Mouse (Mus musculus): ENCODE data around the gene Mapk13. TPM values are rescaled to one million over a fixed set of nuclear protein-coding genes. Genes with fewer than 3 reads are reported as not detected.

Gene Mapk13
- polyA plus RNA-seq, 1 experiment from 2014 or later, result 2.6 TPM

DNA sequence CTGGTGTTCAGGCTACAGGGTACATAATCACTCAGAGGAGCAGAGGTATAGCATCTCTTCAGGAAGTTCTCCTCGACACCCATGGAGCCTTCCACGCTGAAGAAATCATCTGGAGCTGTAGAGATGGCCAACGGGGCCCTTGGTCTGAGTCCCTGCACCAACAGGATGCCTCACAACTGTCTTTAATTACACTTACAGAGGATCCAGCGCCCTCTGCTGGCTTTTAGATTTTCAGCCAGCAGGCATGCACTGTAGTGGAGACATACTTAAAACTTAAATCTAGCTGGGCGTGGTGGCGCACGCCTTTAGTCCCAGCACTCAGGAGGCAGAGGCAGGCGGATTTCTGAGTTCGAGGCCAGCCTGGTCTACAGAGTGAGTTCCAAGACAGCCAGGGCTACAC is 25.2 kb upstream of the Mapk13 start:
- H3K4me2 ChIP-seq, result no peak overlapping the region
- 90% methylated on average over 9 of the region's 9 CpGs for WGBS (ENCODE audit: insufficient replicate concordance)
- H3K27ac ChIP-seq (ENCODE audit: low read depth, low read length), result no peak overlapping the region
- H3K27me3 ChIP-seq (ENCODE audit: control insufficient read depth, insufficient read depth, low read length), result no peaks in the 10 kb centered on the region
- H3K9ac ChIP-seq (ENCODE audit: low read depth, low read length), result no peak overlapping the region
- no peak for ATAC-seq (replicated peaks; ENCODE audit: insufficient number of reproducible peaks, low FRiP score, low TSS enrichment)
- H3K9me3 ChIP-seq (replicated peaks; ENCODE audit: control insufficient read depth, low read length), result no peaks in the 10 kb centered on the region
- H3K4me1 ChIP-seq (ENCODE audit: control insufficient read depth, insufficient read depth, low read length), result no peaks in the 10 kb centered on the region
- H3K36me3 ChIP-seq (ENCODE audit: control insufficient read depth, insufficient read depth, low read length), result peaks cover 46% of the 10 kb centered on the region
- no peak overlapping the region for H3K4me3 ChIP-seq (ENCODE audit: low read depth, low read length)

DNA sequence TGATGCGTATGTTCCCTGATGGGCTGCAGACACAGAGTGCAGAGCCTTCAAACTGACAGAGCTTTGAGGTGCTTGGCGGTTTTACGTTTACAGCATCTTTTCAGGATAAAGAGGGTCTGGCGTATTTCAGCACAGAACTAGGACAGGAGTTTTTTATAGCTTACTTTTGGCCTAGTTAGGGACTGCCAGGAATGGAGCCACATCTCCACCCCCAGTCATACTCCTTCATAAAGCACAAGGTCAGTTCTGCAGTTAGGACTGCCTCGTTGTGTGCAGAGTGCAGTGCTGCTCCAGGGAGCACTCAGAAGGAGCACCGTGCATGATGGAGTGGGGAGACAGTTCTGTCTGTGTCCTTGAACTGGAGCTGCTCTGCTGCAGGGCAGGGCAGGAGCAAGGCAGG is 23.3 kb upstream of the Mapk13 start:
- peaks cover 40% of the 10 kb centered on the region for H3K36me3 ChIP-seq (ENCODE audit: control insufficient read depth, insufficient read depth, low read length)

DNA sequence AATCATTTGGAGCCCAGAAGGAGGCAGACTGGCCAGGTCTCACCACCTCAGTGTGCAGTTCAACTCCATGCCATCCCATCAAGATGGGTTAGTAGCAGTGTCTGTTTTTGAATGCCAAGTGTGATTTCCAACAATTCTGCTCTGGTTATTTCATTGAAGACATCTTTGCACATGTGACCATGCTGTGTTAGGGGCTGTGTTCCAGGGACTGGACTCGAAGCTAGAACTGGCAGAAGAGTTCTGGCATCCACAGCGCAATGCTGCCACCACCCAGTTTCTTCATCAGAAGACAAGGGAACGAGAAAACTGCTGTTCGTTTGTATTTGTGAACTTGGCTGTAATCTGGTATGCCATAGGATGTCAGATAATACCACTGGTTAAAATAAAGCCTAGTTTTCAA is 21.1 kb upstream of the Mapk13 start:
- Histone ChIP-seq H3K36me3 (ENCODE audit: control insufficient read depth, insufficient read depth, low read length) (peaks cover 29% of the 10 kb centered on the region), H3K4me3 (ENCODE audit: low read depth, low read length) (no peak overlapping the region), H3K27me3 (ENCODE audit: control insufficient read depth, insufficient read depth, low read length) (no peaks in the 10 kb centered on the region), H3K9ac (ENCODE audit: low read depth, low read length) (no peak overlapping the region), H3K4me1 (ENCODE audit: control insufficient read depth, insufficient read depth, low read length) (no peaks in the 10 kb centered on the region), H3K4me2 (no peak overlapping the region), H3K9me3 (replicated peaks; ENCODE audit: control insufficient read depth, low read length) (no peaks in the 10 kb centered on the region), H3K27ac (ENCODE audit: low read depth, low read length) (no peak overlapping the region)
- WGBS (ENCODE audit: insufficient replicate concordance), result 91% methylated on average over 4 of the region's 4 CpGs
- ATAC-seq (replicated peaks; ENCODE audit: insufficient number of reproducible peaks, low FRiP score, low TSS enrichment), result no peak

More for the DNA sequence above, 23.3 kb upstream of the Mapk13 start:
- no peak overlapping the region for H3K9ac ChIP-seq (ENCODE audit: low read depth, low read length)
- H3K4me3 ChIP-seq (ENCODE audit: low read depth, low read length), result no peak overlapping the region
- 76% methylated on average over 6 of the region's 6 CpGs for WGBS (ENCODE audit: insufficient replicate concordance)
- no peak overlapping the region for H3K27ac ChIP-seq (ENCODE audit: low read depth, low read length)
- no peaks in the 10 kb centered on the region for H3K4me1 ChIP-seq (ENCODE audit: control insufficient read depth, insufficient read depth, low read length)
- no peaks in the 10 kb centered on the region for H3K9me3 ChIP-seq (replicated peaks; ENCODE audit: control insufficient read depth, low read length)
- no peak overlapping the region for H3K4me2 ChIP-seq
- no peaks in the 10 kb centered on the region for H3K27me3 ChIP-seq (ENCODE audit: control insufficient read depth, insufficient read depth, low read length)
- no peak for ATAC-seq (replicated peaks; ENCODE audit: insufficient number of reproducible peaks, low FRiP score, low TSS enrichment)

DNA sequence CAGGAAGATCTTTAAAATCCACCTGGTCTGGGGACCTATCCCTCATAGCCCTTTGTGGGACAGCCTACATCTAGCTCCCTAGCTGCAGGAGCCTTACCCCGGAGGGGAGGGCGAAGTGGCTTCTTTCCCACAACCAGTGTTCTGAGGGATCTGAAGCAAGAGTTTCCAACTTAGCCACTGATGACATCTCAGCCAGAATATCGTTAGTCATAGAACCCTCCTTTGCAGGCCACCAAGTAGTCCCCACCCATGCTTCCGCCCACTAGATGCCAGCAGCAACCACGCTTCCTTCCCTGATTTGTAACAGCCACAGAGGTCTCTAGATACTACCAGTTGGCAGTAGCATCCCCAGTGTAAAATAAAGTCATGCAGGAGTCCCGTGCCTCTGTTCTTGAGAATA is 18.5 kb upstream of the Mapk13 start:
- no peak overlapping the region for H3K4me2 ChIP-seq
- ATAC-seq (replicated peaks; ENCODE audit: insufficient number of reproducible peaks, low FRiP score, low TSS enrichment), result no peak
- peaks cover 11% of the 10 kb centered on the region for H3K36me3 ChIP-seq (ENCODE audit: control insufficient read depth, insufficient read depth, low read length)
- H3K4me1 ChIP-seq (ENCODE audit: control insufficient read depth, insufficient read depth, low read length), result no peaks in the 10 kb centered on the region
- 74% methylated on average over 6 of the region's 6 CpGs for WGBS (ENCODE audit: insufficient replicate concordance)
- H3K9me3 ChIP-seq (replicated peaks; ENCODE audit: control insufficient read depth, low read length), result no peaks in the 10 kb centered on the region
- H3K27me3 ChIP-seq (ENCODE audit: control insufficient read depth, insufficient read depth, low read length), result no peaks in the 10 kb centered on the region
- no peak overlapping the region for H3K4me3 ChIP-seq (ENCODE audit: low read depth, low read length)
- no peak overlapping the region for H3K9ac ChIP-seq (ENCODE audit: low read depth, low read length)
- no peak overlapping the region for H3K27ac ChIP-seq (ENCODE audit: low read depth, low read length)

DNA sequence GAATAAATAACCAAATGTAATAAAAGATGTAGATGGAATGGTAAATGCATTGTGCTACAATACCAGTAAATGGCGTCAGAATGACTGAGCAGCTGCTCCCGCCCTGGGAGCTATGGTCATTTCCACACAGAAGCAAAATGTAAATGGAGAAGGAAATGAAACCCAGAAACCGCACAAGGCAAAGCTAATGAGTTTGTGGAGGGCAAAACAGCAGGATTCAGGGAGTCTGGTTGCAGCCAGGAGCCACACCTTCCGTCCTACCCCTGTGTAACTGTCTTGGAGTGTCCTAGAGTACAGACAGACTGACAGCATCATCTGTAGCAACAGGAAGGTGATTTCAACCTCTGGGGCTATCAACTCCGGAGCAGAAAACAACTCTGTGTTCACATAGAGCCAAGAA is 12.7 kb upstream of the Mapk13 start:
- H3K4me3 ChIP-seq (ENCODE audit: low read depth, low read length), result no peak overlapping the region
- ATAC-seq (replicated peaks; ENCODE audit: insufficient number of reproducible peaks, low FRiP score, low TSS enrichment), result no peak
- 57% methylated on average over 5 of the region's 5 CpGs for WGBS (ENCODE audit: insufficient replicate concordance)
- H3K27me3 ChIP-seq (ENCODE audit: control insufficient read depth, insufficient read depth, low read length), result no peaks in the 10 kb centered on the region
- no peak overlapping the region for H3K4me2 ChIP-seq
- H3K4me1 ChIP-seq (ENCODE audit: control insufficient read depth, insufficient read depth, low read length), result no peaks in the 10 kb centered on the region
- H3K36me3 ChIP-seq (ENCODE audit: control insufficient read depth, insufficient read depth, low read length), result no peaks in the 10 kb centered on the region
- H3K9me3 ChIP-seq (replicated peaks; ENCODE audit: control insufficient read depth, low read length), result no peaks in the 10 kb centered on the region
- no peak overlapping the region for H3K27ac ChIP-seq (ENCODE audit: low read depth, low read length)
- no peak overlapping the region for H3K9ac ChIP-seq (ENCODE audit: low read depth, low read length)

DNA sequence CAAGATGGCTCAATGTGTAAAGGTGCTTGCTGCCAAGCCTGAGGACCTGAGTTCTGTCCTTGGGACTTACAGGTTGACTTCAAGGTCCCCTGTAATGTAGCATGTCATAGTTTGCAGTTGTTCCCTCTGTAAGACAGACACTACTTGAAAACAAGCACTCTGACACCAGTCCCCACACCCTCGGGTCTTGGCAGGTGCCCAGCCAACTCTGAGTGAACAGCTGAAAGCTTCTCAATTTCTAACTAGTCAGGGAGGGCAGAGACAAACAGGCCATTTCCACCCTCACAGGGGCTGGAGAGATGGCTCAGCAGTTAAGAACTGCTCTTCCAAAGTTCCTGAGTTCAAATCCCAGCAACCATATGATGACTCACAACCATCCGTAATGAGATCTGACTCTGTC is 11.6 kb upstream of the Mapk13 start:
- no peaks in the 10 kb centered on the region for H3K27me3 ChIP-seq (ENCODE audit: control insufficient read depth, insufficient read depth, low read length)
- ATAC-seq (replicated peaks; ENCODE audit: insufficient number of reproducible peaks, low FRiP score, low TSS enrichment), result no peak
- H3K4me1 ChIP-seq (ENCODE audit: control insufficient read depth, insufficient read depth, low read length), result no peaks in the 10 kb centered on the region
- WGBS (ENCODE audit: insufficient replicate concordance), result 73% methylated on average over 2 of the region's 2 CpGs
- no peak overlapping the region for H3K9ac ChIP-seq (ENCODE audit: low read depth, low read length)
- H3K4me2 ChIP-seq, result no peak overlapping the region
- no peaks in the 10 kb centered on the region for H3K9me3 ChIP-seq (replicated peaks; ENCODE audit: control insufficient read depth, low read length)
- H3K4me3 ChIP-seq (ENCODE audit: low read depth, low read length), result no peak overlapping the region
- no peak overlapping the region for H3K27ac ChIP-seq (ENCODE audit: low read depth, low read length)
- H3K36me3 ChIP-seq (ENCODE audit: control insufficient read depth, insufficient read depth, low read length), result no peaks in the 10 kb centered on the region

DNA sequence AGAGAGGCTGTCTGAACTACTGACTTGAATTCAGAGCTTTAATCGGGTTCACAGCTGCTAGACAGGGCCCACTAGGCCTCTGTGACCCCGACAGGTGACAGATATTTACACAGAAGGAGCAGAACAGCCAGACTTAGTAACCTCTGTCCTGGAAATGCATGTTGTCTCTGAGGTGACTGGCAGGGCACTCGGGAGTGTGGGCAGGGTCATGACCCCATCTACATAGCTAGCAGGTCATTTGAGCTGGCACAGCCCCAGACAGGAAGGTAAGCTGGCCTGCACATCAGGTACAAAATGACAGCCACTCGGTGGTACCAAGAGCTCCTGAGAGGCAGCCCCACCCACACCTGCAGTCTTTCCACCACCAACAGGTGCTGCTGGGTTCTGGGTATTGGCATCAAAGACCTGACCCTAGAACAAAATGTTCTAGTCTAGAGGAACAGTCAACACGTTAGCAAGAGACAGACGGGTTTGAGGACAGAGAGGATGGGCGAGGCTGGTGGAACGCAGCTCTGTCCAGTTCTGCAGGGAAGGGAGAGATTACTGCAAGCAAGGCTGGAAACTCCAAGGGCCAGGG is 8.3 kb upstream of the Mapk13 start:
- no peaks in the 10 kb centered on the region for H3K36me3 ChIP-seq (ENCODE audit: control insufficient read depth, insufficient read depth, low read length)

DNA sequence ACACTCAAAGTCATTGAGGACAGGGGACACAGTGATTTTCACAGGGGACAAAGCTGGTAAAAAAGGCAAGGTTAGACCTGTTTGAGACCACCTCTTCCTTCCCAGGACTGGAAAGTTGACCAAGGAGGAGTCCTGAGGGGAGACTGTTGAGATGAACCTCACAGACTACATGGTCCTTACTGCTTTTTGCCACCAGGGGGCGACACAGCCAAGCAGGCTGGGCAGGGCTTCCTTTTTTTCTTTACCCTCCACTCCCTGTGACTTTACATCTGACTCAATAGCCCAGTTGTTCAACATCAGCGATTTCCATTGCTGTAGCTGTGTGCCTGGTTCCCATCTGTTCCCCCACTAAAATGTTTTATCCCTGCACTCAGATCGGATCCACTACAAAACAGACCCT is 7.2 kb upstream of the Mapk13 start:
- Histone ChIP-seq H3K27ac (ENCODE audit: low read depth, low read length) (no peak overlapping the region), H3K4me3 (ENCODE audit: low read depth, low read length) (no peak overlapping the region), H3K4me1 (ENCODE audit: control insufficient read depth, insufficient read depth, low read length) (no peaks in the 10 kb centered on the region), H3K9me3 (replicated peaks; ENCODE audit: control insufficient read depth, low read length) (no peaks in the 10 kb centered on the region), H3K9ac (ENCODE audit: low read depth, low read length) (no peak overlapping the region), H3K27me3 (ENCODE audit: control insufficient read depth, insufficient read depth, low read length) (no peaks in the 10 kb centered on the region), H3K4me2 (no peak overlapping the region), H3K36me3 (ENCODE audit: control insufficient read depth, insufficient read depth, low read length) (no peaks in the 10 kb centered on the region)
- 20% methylated on average over 3 of the region's 3 CpGs for WGBS (ENCODE audit: insufficient replicate concordance)
- no peak for ATAC-seq (replicated peaks; ENCODE audit: insufficient number of reproducible peaks, low FRiP score, low TSS enrichment)

More for the DNA sequence above, 8.3 kb upstream of the Mapk13 start:
- no peaks in the 10 kb centered on the region for H3K9me3 ChIP-seq (replicated peaks; ENCODE audit: control insufficient read depth, low read length)
- ATAC-seq (replicated peaks; ENCODE audit: insufficient number of reproducible peaks, low FRiP score, low TSS enrichment), result no peak
- H3K4me2 ChIP-seq, result no peak overlapping the region
- no peak overlapping the region for H3K4me3 ChIP-seq (ENCODE audit: low read depth, low read length)
- WGBS (ENCODE audit: insufficient replicate concordance), result 61% methylated on average over 8 of the region's 8 CpGs
- no peaks in the 10 kb centered on the region for H3K4me1 ChIP-seq (ENCODE audit: control insufficient read depth, insufficient read depth, low read length)
- no peak overlapping the region for H3K27ac ChIP-seq (ENCODE audit: low read depth, low read length)
- H3K27me3 ChIP-seq (ENCODE audit: control insufficient read depth, insufficient read depth, low read length), result no peaks in the 10 kb centered on the region
- no peak overlapping the region for H3K9ac ChIP-seq (ENCODE audit: low read depth, low read length)

DNA sequence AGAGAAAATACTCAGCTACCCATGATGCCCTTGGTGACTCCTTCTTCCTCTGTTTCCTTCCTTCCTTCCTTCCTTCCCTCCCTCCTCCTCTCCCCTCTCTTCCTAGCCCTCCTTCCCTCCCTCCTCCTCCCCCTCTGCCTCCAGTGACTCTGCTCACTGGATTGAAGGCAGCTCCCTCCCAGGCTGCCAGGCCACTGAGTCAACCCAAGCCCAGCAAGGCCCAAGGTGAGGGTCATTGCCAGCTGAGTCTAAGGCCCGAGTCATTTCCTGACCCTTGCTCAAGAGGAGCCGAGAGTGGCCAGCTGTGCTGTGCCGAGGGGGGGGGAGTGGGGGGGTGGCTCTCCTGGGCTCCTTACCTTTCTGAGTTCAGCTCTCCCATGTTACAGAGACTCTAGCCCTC is 2.9 kb upstream of the Mapk13 start:
- ATAC-seq (replicated peaks; ENCODE audit: insufficient number of reproducible peaks, low FRiP score, low TSS enrichment), result no peak

More for the DNA sequence above, 2.9 kb upstream of the Mapk13 start:
- Histone ChIP-seq H3K27ac (ENCODE audit: low read depth, low read length) (no peak overlapping the region), H3K4me1 (ENCODE audit: control insufficient read depth, insufficient read depth, low read length) (peaks cover 12% of the 10 kb centered on the region; the same call in 1 of the 2 replicates), H3K9me3 (replicated peaks; ENCODE audit: control insufficient read depth, low read length) (no peaks in the 10 kb centered on the region), H3K4me2 (no peak overlapping the region), H3K9ac (ENCODE audit: low read depth, low read length) (no peak overlapping the region), H3K27me3 (ENCODE audit: control insufficient read depth, insufficient read depth, low read length) (peaks cover 32% of the 10 kb centered on the region), H3K4me3 (ENCODE audit: low read depth, low read length) (no peak overlapping the region), H3K36me3 (ENCODE audit: control insufficient read depth, insufficient read depth, low read length) (no peaks in the 10 kb centered on the region)
- 46% methylated on average over 3 of the region's 3 CpGs for WGBS (ENCODE audit: insufficient replicate concordance)

Measured in heart, embryonic 11.5 days (tissue).